Mouse (Mus musculus) hindbrain, postnatal 0 days (tissue): ENCODE measurements at regions not wholly inside any gene's neighbourhood (a gene's known extent, or its start where the extent isn't known, plus 50 kb on each side); places are given as distances from the start of the nearest gene placed in this dataset.

Experiments
- ATAC-seq: fragments of 200-750 bp; cut with Nextera tagmentation; 2 replicates; pipeline ENCODE4 v1.8.0; 2017; ENCODE audit warnings: mild to moderate bottlenecking, moderate TSS enrichment, moderate library complexity
- DNase-seq: peaks from one replicate; pipeline ENCODE4 v3.0.0-alpha.2; 2015; ENCODE audit warnings: low spot score
- H3K27ac ChIP-seq: fragments of 300-500 bp; sonication (generic); 2 replicates; pipeline ENCODE4 v1.5.1; 2014; ENCODE audit warnings: mild to moderate bottlenecking
- H3K27me3 ChIP-seq: fragments of 300-500 bp; sonication (generic); 2 replicates; pipeline ENCODE4 v1.6.1; 2014; ENCODE audit warnings: low read length, mixed read lengths; ENCODE audit not compliant: insufficient read depth
- H3K36me3 ChIP-seq: fragments of 300-500 bp; sonication (generic); 2 replicates; pipeline ENCODE4 v1.6.1; 2014; ENCODE audit warnings: low read length, mixed read lengths; ENCODE audit not compliant: insufficient read depth
- H3K4me1 ChIP-seq: fragments of 300-500 bp; sonication (generic); 2 replicates; pipeline ENCODE4 v1.6.1; 2014; ENCODE audit warnings: antibody characterized with exemption, low read length, mixed read lengths; ENCODE audit not compliant: insufficient read depth
- H3K4me2 ChIP-seq: fragments of 300-500 bp; sonication (generic); 2 replicates; pipeline ENCODE4 v1.6.1; 2014; ENCODE audit warnings: low read depth, mild to moderate bottlenecking, low read length, moderate library complexity, mixed read lengths
- H3K4me3 ChIP-seq: fragments of 300-500 bp; sonication (generic); 2 replicates; pipeline ENCODE4 v1.5.1; 2014; ENCODE audit warnings: low read length
- H3K9ac ChIP-seq: fragments of 300-500 bp; sonication (generic); replicated peaks from 2 replicates; pipeline ENCODE4 v1.6.1; 2014; ENCODE audit warnings: mild to moderate bottlenecking, low read length, moderate library complexity, mixed read lengths
- H3K9me3 ChIP-seq: fragments of 300-500 bp; sonication (generic); 2 replicates; pipeline ENCODE4 v1.6.1; 2016; ENCODE audit warnings: low read length, mixed read lengths
- CTCF ChIP-seq: IDR thresholded peaks from 2 replicates; pipeline ENCODE4 v1.5.1; 2016; ENCODE audit warnings: antibody characterized with exemption, control low read depth, low read depth
- WGBS: fragments of 180-500 bp; shearing (Covaris S2); extraction: QIAGEN DNeasy Blood & Tissue Kit; methylation state at CpG from one replicate; pipeline ENCODE4 v1.1.7; 2014; 5-methylcytosine and 5-hydroxymethylcytosine counted together

- H3K36me3 ChIP-seq = no peaks in the 10 kb centered on the region
- DNase-seq (no peak), ATAC-seq (no peak)
- TF ChIP-seq CTCF = no peak
- H3K9me3 ChIP-seq = no peaks in the 10 kb centered on the region
- WGBS = 83% methylated on average over 3 of the region's 3 CpGs
- H3K27me3 ChIP-seq = no peaks in the 10 kb centered on the region
- no peak overlapping the region for H3K27ac ChIP-seq
- H3K4me2 ChIP-seq = no peak overlapping the region
- no peak overlapping the region for H3K4me3 ChIP-seq
- no peak overlapping the region for H3K9ac ChIP-seq
- H3K4me1 ChIP-seq = no peaks in the 10 kb centered on the region
Observed at GRCm38 (mm10) chr14:105615766-105616165, 280.9 kb downstream of the Spry2 start.

GRCm38 (mm10) chr14:105612794-105613193, 283.8 kb downstream of the Spry2 start:
- H3K9me3 ChIP-seq = no peaks in the 10 kb centered on the region
- TF ChIP-seq CTCF = no peak
- H3K4me3 ChIP-seq = no peak overlapping the region
- no peak for ATAC-seq
- no peak for DNase-seq
- H3K9ac ChIP-seq = no peak overlapping the region
- no peaks in the 10 kb centered on the region for H3K27me3 ChIP-seq
- H3K36me3 ChIP-seq = no peaks in the 10 kb centered on the region
- no peak overlapping the region for H3K4me2 ChIP-seq
- 95% methylated on average over 3 of the region's 3 CpGs for WGBS
- no peak overlapping the region for H3K27ac ChIP-seq
- H3K4me1 ChIP-seq = no peaks in the 10 kb centered on the region

DNA sequence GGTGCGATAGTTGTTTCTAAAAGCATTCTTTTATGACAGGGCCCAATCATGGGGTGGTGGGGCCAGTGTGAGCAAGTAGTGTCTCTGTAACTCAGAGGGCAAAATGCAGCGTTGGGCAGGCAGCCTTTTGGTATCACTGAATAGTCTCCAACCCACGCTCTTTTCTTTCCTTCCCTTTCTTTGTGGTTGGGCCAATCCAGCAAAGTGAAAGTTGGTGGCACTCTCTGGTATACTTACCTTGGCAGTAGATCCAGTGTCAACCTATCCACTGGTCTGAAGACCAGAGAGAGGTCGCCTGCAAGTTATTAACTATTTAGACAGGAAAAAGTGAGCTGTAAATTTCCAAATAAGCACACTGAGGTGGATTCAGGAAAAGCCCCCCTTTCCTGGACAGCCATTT, 287.8 kb downstream of the Spry2 start:
- Histone ChIP-seq H3K36me3 (no peaks in the 10 kb centered on the region), H3K4me3 (no peak overlapping the region), H3K4me1 (no peaks in the 10 kb centered on the region), H3K4me2 (no peak overlapping the region), H3K9ac (no peak overlapping the region), H3K9me3 (no peaks in the 10 kb centered on the region), H3K27ac (no peak overlapping the region), H3K27me3 (no peaks in the 10 kb centered on the region)
- no peak for DNase-seq
- ATAC-seq = no peak
- no peak for TF ChIP-seq CTCF
- WGBS = 89% methylated on average over 4 of the region's 4 CpGs

- H3K4me1 ChIP-seq = no peaks in the 10 kb centered on the region
- WGBS = 65% methylated on average over 3 of the region's 3 CpGs
Observed at GRCm38 (mm10) chr14:105606551-105606950, 290.1 kb downstream of the Spry2 start.

GRCm38 (mm10) chr14:105604451-105604850, 292.2 kb downstream of the Spry2 start:
- no peak overlapping the region for H3K4me3 ChIP-seq
- H3K36me3 ChIP-seq = no peaks in the 10 kb centered on the region
- no peaks in the 10 kb centered on the region for H3K27me3 ChIP-seq
- H3K9ac ChIP-seq = no peak overlapping the region
- no peak for DNase-seq
- ATAC-seq = no peak
- WGBS = 94% methylated on average over 6 of the region's 6 CpGs
- H3K4me2 ChIP-seq = no peak overlapping the region
- TF ChIP-seq CTCF = no peak
- no peaks in the 10 kb centered on the region for H3K9me3 ChIP-seq
- H3K27ac ChIP-seq = no peak overlapping the region
- H3K4me1 ChIP-seq = no peaks in the 10 kb centered on the region

More at GRCm38 (mm10) chr14:105606551-105606950, 290.1 kb downstream of the Spry2 start:
- H3K9me3 ChIP-seq = no peaks in the 10 kb centered on the region
- no peaks in the 10 kb centered on the region for H3K27me3 ChIP-seq
- no peak overlapping the region for H3K9ac ChIP-seq
- no peak for TF ChIP-seq CTCF
- ATAC-seq (no peak), DNase-seq (no peak)
- no peaks in the 10 kb centered on the region for H3K36me3 ChIP-seq
- no peak overlapping the region for H3K4me2 ChIP-seq
- no peak overlapping the region for H3K4me3 ChIP-seq
- no peak overlapping the region for H3K27ac ChIP-seq

GRCm38 (mm10) chr14:105603047-105603461, 293.6 kb downstream of the Spry2 start:
- Histone ChIP-seq H3K9ac (no peak overlapping the region), H3K9me3 (no peaks in the 10 kb centered on the region), H3K27me3 (no peaks in the 10 kb centered on the region), H3K27ac (no peak overlapping the region), H3K4me2 (no peak overlapping the region), H3K36me3 (no peaks in the 10 kb centered on the region), H3K4me3 (no peak overlapping the region), H3K4me1 (no peaks in the 10 kb centered on the region)
- ATAC-seq (no peak), DNase-seq (no peak)
- no peak for TF ChIP-seq CTCF
- WGBS = 81% methylated on average over 6 of the region's 6 CpGs

GRCm38 (mm10) chr14:105599550-105600453, 296.8 kb downstream of the Spry2 start:
- WGBS = 80% methylated on average over 24 of the region's 24 CpGs
- Histone ChIP-seq H3K27me3 (no peaks in the 10 kb centered on the region), H3K9me3 (no peaks in the 10 kb centered on the region), H3K4me3 (no peak overlapping the region), H3K4me2 (peak overlapping the region; percentile 28), H3K9ac (no peak overlapping the region), H3K4me1 (no peaks in the 10 kb centered on the region), H3K27ac (no peak overlapping the region), H3K36me3 (no peaks in the 10 kb centered on the region)
- no peak for ATAC-seq
- DNase-seq = no peak
- TF ChIP-seq CTCF = no peak
